Mouse (Mus musculus): ENCODE data around the gene Med13l. TPM values are rescaled to one million over a fixed set of nuclear protein-coding genes. Genes with fewer than 3 reads are reported as not detected.

Gene Med13l
- polyA plus RNA-seq, 1 experiment from 2014 or later = 5.9 TPM

DNA sequence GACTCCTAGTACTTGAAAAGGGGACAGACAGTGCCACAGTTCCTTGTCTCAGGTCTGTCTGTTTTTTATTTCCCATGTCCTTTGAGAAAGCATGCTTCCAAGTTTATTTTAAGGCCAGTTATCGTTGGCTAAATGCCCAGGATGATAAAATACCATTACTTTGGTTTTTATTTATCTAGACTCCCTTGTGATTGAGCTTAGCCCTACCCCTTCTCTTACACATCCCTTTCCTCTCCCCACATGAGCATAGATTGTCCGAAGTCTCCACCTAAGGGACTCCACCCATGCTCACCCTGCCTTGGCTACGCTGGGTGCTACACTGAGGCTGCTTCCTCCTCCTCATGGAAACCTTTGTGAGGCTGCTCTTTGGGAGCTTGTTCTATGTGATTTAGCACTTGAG is 115.2 kb downstream of the Med13l start:
- Histone ChIP-seq H3K27ac (ENCODE audit: low read depth) (no peak overlapping the region), H3K4me1 (ENCODE audit: insufficient read depth) (peaks cover 23% of the 10 kb centered on the region), H3K9ac (replicated peaks) (no peak overlapping the region), H3K4me3 (ENCODE audit: low read depth, low read length) (no peak overlapping the region), H3K9me3 (ENCODE audit: low read length) (no peaks in the 10 kb centered on the region), H3K27me3 (ENCODE audit: insufficient read depth, low read length) (no peaks in the 10 kb centered on the region), H3K4me2 (ENCODE audit: low read depth, low read length) (no peak overlapping the region), H3K36me3 (replicated peaks; ENCODE audit: insufficient read depth, low read length) (peaks cover 25% of the 10 kb centered on the region)
- ATAC-seq (no peak), DNase-seq (no peak)
- 76% methylated on average over 3 of the region's 3 CpGs for WGBS (ENCODE audit: insufficient replicate concordance)
- TF ChIP-seq EP300 (IDR thresholded peaks at IDR 0.05; ENCODE audit: low read depth) (no peak), CTCF (IDR thresholded peaks at IDR 0.05; ENCODE audit: low read depth) (no peak)

DNA sequence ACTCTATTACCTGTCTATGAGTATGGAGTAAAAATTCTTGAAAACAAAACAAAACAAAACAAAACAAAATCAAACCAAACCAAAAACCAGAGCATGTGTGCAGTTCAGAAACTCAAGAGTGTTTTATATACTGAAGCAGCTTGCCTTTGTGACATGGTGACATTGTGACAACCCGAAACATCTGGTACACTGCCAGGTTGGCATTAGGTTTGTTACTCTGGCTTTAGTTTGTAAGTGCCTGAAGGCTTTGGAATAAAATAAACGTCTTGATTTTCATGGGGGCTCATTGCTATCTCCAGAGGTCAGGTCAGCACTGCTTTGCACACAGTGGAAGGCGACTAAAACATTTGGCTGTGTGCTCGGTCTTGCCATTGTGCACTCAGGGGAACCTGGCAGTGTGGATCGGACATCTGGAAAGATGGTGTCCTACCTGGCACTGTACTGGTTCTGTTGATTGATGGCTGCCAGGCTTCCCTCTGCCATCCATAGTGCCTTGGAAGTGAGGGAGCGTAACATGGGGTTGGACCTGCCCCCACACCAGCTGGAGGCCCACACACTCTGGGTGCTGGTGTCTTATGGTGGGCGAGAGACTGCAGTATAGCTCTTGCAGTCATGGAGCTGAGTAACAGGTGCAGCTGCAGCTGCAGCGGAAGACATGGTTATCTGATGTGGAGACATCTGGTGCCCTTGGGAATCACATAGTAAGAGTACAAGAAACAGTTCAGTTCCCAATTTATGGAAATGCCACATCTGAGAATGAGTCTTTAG is 115.9 kb downstream of the Med13l start:
- Histone ChIP-seq H3K36me3 (replicated peaks; ENCODE audit: insufficient read depth, low read length) (peaks cover 27% of the 10 kb centered on the region), H3K9me3 (ENCODE audit: low read length) (no peaks in the 10 kb centered on the region), H3K27ac (ENCODE audit: low read depth) (no peak overlapping the region; the same call in 1 of the 2 replicates), H3K9ac (replicated peaks) (no peak overlapping the region), H3K4me2 (ENCODE audit: low read depth, low read length) (no peak overlapping the region), H3K4me1 (ENCODE audit: insufficient read depth) (peaks cover 25% of the 10 kb centered on the region), H3K4me3 (ENCODE audit: low read depth, low read length) (no peak overlapping the region), H3K27me3 (ENCODE audit: insufficient read depth, low read length) (no peaks in the 10 kb centered on the region)
- ATAC-seq (no peak), DNase-seq (no peak)
- WGBS (ENCODE audit: insufficient replicate concordance) = 81% methylated on average over 8 of the region's 8 CpGs
- TF ChIP-seq EP300 (IDR thresholded peaks at IDR 0.05; ENCODE audit: low read depth) (no peak), CTCF (IDR thresholded peaks at IDR 0.05; ENCODE audit: low read depth) (no peak)

DNA sequence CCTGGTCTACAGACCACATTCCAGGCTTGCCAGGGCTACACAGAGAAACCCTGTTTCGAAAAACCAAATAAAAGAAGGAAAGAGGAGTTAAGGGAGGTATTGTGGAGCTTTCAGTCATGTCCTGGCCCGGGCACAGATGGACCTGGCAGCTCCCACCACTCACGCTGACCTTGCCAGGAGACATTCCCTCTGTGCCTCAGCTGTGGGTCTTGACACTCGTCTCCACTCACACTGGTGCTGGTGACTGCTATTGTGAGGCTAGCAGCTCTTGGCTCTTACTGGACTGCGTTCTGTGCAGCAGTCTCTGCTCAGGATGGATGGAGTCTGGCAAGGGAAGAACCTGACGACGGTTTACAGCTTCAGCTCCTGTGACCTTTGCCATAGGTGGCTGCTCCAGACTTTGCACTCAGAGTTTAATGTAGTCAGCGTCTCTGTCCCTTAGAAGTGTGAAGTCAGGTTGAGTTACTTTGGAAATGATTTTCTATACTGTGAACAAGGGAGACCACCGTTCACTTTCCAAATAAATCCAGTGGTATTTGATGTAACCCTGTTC is 118.9 kb downstream of the Med13l start:
- ATAC-seq = 0 out of 2 replicates have a peak, but pooled peaks have one; percentile 29
- Histone ChIP-seq H3K36me3 (replicated peaks; ENCODE audit: insufficient read depth, low read length) (peaks cover 29% of the 10 kb centered on the region), H3K4me2 (ENCODE audit: low read depth, low read length) (no peak overlapping the region), H3K27ac (ENCODE audit: low read depth) (0 out of 2 replicates have a peak overlapping the region, but pooled peaks have one; percentile 13), H3K9me3 (ENCODE audit: low read length) (no peaks in the 10 kb centered on the region), H3K4me1 (ENCODE audit: insufficient read depth) (peaks cover 25% of the 10 kb centered on the region), H3K27me3 (ENCODE audit: insufficient read depth, low read length) (no peaks in the 10 kb centered on the region), H3K4me3 (ENCODE audit: low read depth, low read length) (no peak overlapping the region), H3K9ac (replicated peaks) (no peak overlapping the region)
- TF ChIP-seq EP300 (IDR thresholded peaks at IDR 0.05; ENCODE audit: low read depth) (no peak), CTCF (IDR thresholded peaks at IDR 0.05; ENCODE audit: low read depth) (no peak)
- 76% methylated on average over 9 of the region's 9 CpGs for WGBS (ENCODE audit: insufficient replicate concordance)
- DNase-seq = no peak

DNA sequence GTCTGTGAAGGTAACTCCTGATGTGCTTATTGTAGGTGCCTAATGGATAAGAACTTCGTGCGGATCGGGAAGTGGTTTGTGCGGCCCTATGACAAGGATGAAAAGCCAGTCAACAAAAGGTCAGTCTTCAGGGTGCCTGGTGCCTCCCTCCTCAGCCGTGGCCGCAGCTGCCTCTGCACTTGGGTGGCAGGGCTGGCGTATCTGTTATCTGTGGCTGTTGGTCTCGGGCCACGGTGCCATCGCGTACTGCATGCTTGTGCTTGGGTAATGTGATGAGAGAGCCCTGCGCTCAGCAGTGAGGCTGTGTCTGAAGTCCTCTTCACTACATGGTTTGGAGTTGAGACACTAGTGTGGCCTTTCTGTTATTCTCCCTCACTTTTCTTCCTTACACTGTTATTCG is 120.4 kb downstream of the Med13l start:
- no peak overlapping the region for H3K9ac ChIP-seq (replicated peaks)

DNA sequence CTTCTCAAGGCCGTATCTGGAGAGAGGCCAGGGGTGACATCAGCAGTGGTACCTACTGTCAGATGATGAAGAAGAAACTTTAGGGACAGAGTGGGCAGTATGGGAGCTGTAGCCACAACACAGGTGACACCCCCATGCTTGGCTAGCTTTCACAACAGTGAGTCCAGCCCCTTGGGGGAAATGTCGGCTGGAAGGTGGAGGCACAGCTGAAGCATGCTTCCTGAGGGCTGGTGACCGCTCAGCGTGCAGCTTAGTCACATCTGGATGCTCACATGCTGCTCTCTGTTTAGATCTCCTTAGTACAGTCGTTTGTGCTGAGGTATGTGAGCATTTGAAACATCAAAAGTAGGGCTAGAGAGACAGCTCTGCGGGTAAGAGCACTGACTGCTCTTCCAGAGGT is 121.5 kb downstream of the Med13l start:
- H3K4me2 ChIP-seq (ENCODE audit: low read depth, low read length) = no peak overlapping the region
- 83% methylated on average over 6 of the region's 6 CpGs for WGBS (ENCODE audit: insufficient replicate concordance)
- no peak for TF ChIP-seq EP300 (IDR thresholded peaks at IDR 0.05; ENCODE audit: low read depth)
- TF ChIP-seq CTCF (IDR thresholded peaks at IDR 0.05; ENCODE audit: low read depth) = no peak
- no peaks in the 10 kb centered on the region for H3K27me3 ChIP-seq (ENCODE audit: insufficient read depth, low read length)
- H3K9me3 ChIP-seq (ENCODE audit: low read length) = no peaks in the 10 kb centered on the region
- no peak overlapping the region for H3K4me3 ChIP-seq (ENCODE audit: low read depth, low read length)
- H3K36me3 ChIP-seq (replicated peaks; ENCODE audit: insufficient read depth, low read length) = peaks cover 21% of the 10 kb centered on the region
- no peak for DNase-seq
- peak overlapping the region; percentile 60; the same call in 1 of the 2 replicates for H3K27ac ChIP-seq (ENCODE audit: low read depth)
- ATAC-seq = peak; percentile 20; the same call in 1 of the 2 replicates
- peaks cover 27% of the 10 kb centered on the region for H3K4me1 ChIP-seq (ENCODE audit: insufficient read depth)
- no peak overlapping the region for H3K9ac ChIP-seq (replicated peaks)

More for the DNA sequence above, 120.4 kb downstream of the Med13l start:
- TF ChIP-seq CTCF (IDR thresholded peaks at IDR 0.05; ENCODE audit: low read depth) (no peak), EP300 (IDR thresholded peaks at IDR 0.05; ENCODE audit: low read depth) (no peak)
- H3K27ac ChIP-seq (ENCODE audit: low read depth) = no peak overlapping the region
- H3K4me2 ChIP-seq (ENCODE audit: low read depth, low read length) = no peak overlapping the region
- 81% methylated on average over 13 of the region's 13 CpGs for WGBS (ENCODE audit: insufficient replicate concordance)
- H3K9me3 ChIP-seq (ENCODE audit: low read length) = no peaks in the 10 kb centered on the region
- peaks cover 26% of the 10 kb centered on the region for H3K36me3 ChIP-seq (replicated peaks; ENCODE audit: insufficient read depth, low read length)
- peaks cover 28% of the 10 kb centered on the region for H3K4me1 ChIP-seq (ENCODE audit: insufficient read depth)
- H3K4me3 ChIP-seq (ENCODE audit: low read depth, low read length) = no peak overlapping the region
- H3K27me3 ChIP-seq (ENCODE audit: insufficient read depth, low read length) = no peaks in the 10 kb centered on the region
- ATAC-seq (peak; percentile 14; the same call in 1 of the 2 replicates), DNase-seq (no peak)

DNA sequence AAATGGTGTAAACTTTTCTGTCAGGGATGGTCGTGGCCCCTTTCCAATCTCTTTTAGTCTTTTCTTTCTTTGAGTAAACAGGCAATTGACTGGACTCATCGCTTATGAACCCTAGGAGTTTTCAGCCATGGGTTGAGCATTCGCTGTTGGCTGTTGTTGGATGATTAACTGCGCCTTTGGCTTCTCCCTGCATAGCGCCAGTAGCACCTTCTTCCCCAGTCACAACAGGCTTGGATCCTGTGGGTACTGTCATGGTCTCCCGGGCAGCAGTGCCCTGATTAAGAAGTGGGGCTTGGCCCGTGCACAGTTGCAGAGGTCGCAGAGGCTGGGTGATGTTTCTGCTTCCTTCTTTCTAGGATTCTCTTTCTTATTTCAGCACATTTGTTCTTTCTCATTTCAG is 124.7 kb downstream of the Med13l start:
- Histone ChIP-seq H3K27me3 (ENCODE audit: insufficient read depth, low read length) (no peaks in the 10 kb centered on the region), H3K9ac (replicated peaks) (no peak overlapping the region), H3K27ac (ENCODE audit: low read depth) (no peak overlapping the region), H3K9me3 (ENCODE audit: low read length) (no peaks in the 10 kb centered on the region), H3K36me3 (replicated peaks; ENCODE audit: insufficient read depth, low read length) (peaks cover 19% of the 10 kb centered on the region), H3K4me1 (ENCODE audit: insufficient read depth) (peaks cover 23% of the 10 kb centered on the region), H3K4me2 (ENCODE audit: low read depth, low read length) (no peak overlapping the region), H3K4me3 (ENCODE audit: low read depth, low read length) (no peak overlapping the region)
- 84% methylated on average over 8 of the region's 8 CpGs for WGBS (ENCODE audit: insufficient replicate concordance)
- TF ChIP-seq CTCF (IDR thresholded peaks at IDR 0.05; ENCODE audit: low read depth) = no peak
- no peak for TF ChIP-seq EP300 (IDR thresholded peaks at IDR 0.05; ENCODE audit: low read depth)
- ATAC-seq (no peak), DNase-seq (no peak)
